Mouse (Mus musculus) kidney, postnatal 14 days (tissue): ENCODE measurements around the gene Kif18b.

ENCODE experiments used
- DNase-seq: peaks from one replicate; pipeline ENCODE4 v3.0.0; 2022; ENCODE audit warnings: mixed read lengths

Gene Kif18b

DNA sequence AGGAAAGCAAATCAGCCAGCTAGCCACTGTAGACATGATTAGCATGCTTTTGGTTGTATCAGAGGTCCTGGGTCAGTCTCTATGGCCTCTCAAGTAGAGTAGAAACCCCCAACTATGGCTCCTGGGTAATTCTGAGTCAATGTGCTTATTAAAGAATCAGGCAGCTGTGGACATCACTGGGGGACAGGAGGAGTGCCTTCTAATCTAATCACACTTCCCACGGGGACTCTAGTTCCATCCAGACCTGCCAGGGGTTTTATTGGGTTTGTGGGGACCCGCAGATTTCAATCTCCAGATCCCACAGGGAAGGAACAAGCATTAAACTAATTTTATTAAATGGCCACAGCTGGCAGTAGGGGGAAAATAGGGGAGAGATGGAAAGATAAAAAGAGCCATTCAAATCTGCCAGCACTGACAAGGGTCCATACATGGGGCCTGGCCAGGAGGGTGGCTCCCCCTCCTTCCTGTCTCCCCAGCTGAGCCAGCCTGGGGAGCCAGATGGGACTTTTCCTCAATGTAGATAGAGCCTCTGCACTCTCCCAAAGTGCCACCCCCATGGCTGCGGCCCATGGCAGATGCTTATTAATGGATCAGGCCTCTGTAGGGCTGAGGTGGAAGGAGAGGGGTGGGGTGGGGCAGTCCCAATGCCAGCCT is 12.7 kb upstream of the Kif18b start:
- no peak for DNase-seq

DNA sequence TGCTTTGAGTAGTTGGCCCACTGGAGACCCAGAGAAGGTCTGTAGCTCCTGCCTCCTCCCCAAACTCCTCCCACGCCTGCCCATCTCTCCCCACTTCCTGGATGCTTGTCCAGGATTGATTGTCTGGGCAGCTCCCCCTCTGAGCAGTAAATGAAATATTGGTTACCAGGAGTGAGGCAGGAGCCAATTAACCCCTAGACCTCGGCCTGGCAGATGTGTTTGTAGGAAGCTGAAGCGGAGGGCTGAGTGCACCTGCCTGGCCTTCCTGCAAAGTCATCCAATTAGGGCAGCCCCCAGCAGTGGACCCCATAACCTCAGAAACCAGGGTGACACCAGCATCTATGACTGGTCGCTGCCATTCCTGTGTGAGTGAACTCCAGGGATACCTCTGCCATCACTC is 11.3 kb upstream of the Kif18b start:
- DNase-seq: no peak

- no peak for DNase-seq
These were observed 5.7 kb upstream of the Kif18b start for GRCm38 (mm10) chr11:102930672-102931071.

DNA sequence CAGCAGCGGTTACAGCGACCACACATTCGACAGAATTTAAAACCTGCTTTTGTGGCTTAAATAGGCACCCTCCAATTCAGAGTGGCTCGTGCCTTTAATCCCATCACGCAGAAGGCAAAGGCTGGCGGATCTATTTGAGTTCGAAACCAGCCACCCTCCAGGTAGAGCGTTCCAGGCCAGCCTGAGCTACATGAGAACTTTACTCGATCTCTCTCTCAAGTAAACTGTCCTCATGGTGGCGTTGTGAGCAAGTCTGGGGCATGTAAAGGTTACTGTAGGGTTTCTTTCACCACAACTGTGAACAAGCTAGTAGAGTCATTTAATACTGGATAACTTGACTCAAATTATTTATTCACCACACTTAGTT is 410 bp upstream of the Kif18b start:
- no peak for DNase-seq

DNA sequence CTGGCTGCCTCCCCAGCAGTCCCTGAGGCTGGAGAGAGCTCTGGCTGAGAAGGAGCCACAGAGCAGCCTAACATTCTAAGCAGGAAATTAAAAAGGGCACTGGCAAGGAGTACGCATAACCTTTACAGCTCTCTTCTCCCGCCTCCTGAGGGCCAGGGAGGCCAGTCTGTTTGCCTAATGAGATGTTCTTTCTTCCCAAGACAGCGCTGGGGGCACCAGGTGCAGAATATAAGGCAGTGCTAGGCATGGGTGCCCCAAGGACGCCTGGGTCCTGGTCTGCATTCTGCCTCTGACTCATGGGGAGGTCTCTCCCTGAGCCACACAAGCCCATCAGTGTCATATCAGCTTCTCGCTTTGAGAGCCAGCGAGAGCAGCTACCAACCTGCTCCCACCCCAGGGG is 3.4 kb downstream of the Kif18b start:
- no peak for DNase-seq

DNA sequence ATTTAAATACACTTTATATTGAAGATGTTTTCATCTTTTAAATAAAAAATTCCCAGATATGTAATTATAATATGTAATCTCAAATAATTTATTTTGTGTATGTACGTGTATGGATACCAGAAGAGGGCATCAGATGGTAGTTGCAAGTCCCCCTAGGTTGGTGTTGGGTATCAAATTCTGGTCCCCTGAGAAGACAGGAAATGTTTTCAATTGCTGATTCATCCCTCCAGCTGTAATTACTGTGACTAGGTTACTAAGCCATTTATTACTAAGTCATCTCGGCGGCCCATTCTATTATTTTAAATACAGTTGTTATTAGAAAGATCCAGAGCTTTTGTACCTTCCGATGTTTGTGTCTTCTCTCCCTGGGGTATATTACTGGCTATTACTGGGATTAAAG is 6.8 kb downstream of the Kif18b start:
- no peak for DNase-seq

- no peak for DNase-seq
These were observed 9.5 kb downstream of the Kif18b start for GRCm38 (mm10) chr11:102915380-102915779.

GRCm38 (mm10) chr11:102911376-102911775 is 13.5 kb downstream of the Kif18b start:
- DNase-seq: no peak

- DNase-seq: no peak
These were observed 21.3 kb downstream of the Kif18b start for GRCm38 (mm10) chr11:102903654-102904053.

GRCm38 (mm10) chr11:102902107-102902506 is 22.8 kb downstream of the Kif18b start:
- DNase-seq: no peak

GRCm38 (mm10) chr11:102901199-102901598 is 23.7 kb downstream of the Kif18b start:
- no peak for DNase-seq

DNA sequence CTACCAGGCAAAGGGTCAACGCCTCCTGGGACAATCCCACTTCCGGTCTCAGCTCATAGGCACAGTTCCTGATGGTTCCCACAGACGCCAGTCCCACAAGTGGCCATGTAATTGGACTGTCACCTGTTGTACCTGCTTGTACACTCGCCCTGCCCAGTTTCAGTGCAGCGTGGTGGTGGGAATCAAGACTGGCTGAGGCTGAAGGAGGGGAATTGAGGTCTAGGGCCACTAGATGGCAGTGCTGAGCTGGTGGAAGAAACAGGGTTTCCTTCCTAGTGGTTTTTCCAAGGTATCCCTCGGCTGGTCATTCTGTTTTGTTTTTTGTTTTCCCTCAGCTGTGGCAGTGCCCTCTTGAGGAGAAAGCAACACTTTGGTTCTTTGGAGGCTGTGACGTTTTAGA is 24.2 kb downstream of the Kif18b start, which contains the start of gene Gfap:
Gene Gfap, minus strand, starts transcription at position 150 of the 400 bp plus-strand sequence.
- DNase-seq: peak; percentile 81

GRCm38 (mm10) chr11:102898408-102898807 is 26.5 kb downstream of the Kif18b start:
- DNase-seq: no peak

DNA sequence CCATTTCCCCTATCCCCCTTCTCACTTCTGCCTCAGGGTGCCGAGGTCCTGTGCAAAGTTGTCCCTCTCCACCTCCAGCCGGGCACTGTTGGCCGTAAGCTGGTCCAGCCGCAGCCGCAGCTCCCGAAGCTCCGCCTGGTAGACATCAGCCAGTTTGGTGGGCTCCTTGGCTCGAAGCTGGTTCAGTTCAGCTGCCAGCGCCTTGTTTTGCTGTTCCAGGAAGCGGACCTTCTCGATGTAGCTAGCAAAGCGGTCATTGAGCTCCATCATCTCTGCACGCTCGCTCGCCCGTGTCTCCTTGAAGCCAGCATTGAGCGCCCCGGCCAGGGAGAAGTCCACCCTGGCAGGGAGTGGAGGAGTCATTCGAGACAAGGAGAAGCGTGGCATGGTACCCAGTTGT is 28.3 kb downstream of the Kif18b start:
- DNase-seq: no peak

DNA sequence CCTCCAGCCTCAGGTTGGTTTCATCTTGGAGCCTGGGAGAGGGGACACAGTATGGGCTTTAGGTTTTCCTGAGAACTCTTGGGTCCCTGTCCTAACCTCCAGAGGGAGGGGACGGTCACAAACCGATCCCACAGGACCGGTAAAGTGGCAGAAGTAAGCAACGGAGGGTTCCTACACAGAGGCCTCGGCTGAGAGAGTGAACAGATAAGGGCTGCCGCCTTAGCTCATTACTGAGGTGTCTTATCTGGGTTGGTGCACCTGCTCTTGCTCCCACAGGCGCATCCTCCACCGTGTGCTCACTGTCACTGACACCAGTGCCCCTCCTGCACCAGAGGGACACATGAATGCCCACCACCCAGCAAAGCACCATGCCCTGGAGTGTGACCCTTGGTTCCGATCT is 29.1 kb downstream of the Kif18b start:
- DNase-seq: no peak

DNA sequence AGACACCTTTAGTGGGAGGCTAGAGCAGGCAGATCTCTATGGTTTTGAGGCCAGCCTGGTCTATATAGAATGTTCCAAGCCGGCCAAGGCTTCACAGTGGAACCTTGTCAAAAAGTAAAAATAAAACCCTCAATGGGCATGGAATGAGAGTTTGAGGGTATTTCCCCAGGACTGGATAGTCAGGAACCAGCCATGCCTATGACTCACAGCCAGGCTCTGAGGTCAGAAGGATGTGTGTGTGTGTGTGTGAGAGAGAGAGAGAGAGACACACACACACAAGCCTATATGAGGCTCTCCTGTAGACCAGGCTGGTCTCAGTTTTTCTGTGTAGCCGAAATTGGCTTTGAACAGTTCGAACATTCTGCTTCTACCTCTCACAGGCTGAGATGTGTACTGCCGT is 30.2 kb downstream of the Kif18b start:
- DNase-seq: no peak

GRCm38 (mm10) chr11:102893015-102893651 is 31.8 kb downstream of the Kif18b start:
- DNase-seq: peak; percentile 87

GRCm38 (mm10) chr11:102890096-102890495 is 34.8 kb downstream of the Kif18b start:
- no peak for DNase-seq

- DNase-seq: no peak
These were observed 36.8 kb downstream of the Kif18b start for GRCm38 (mm10) chr11:102888135-102888534.

GRCm38 (mm10) chr11:102887433-102887832 is 37.5 kb downstream of the Kif18b start:
- DNase-seq: no peak

- no peak for DNase-seq
These were observed 40.2 kb downstream of the Kif18b start, which contains the start of gene Fam187a for GRCm38 (mm10) chr11:102884616-102885219. Gene Fam187a, plus strand, starts transcription at chr11:102885169.

DNA sequence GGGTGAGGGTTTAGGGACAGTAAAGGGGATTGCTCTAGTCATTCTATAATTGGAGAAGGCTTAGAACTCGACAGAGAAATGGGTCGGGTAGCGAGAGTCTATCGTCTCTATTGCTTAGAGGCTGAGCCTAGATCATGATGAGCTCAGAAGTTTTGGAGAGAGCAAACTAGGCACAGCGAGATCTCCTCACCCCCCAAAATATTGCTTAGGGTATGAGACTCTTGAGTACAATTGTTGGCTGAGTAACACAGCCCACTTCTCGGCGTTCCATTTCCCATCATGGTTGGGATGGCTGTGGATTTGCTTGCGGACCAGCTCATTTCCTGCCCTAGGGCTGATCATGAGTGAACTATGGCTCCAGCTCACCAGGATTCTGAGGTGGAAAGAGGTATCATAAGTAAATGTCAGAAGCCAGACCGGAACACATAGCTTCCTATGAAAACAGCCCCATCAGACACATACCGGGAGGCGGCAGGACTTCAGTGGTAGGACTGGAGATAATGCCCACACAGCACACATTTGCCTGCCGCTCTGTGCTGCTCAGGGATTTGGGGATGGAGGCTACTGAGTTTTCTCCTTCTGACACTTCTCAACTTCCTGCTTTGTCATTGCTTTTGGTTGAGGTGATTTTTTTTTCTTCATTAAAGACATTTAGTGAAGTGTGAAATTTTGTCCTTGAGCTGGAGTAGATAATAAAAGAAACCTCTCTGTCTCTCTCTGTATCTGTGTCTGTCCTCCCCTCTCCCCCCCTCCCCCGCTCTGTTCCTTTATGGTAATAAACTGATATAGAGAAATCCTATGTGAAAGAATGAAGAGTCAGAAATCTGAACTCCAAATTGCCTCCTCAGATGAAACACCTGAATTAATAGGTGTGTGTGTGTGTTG is 43.4 kb downstream of the Kif18b start:
- DNase-seq: no peak
